Mouse (Mus musculus): ENCODE results near the gene Arhgap19.

The Arhgap19 gene

DNA sequence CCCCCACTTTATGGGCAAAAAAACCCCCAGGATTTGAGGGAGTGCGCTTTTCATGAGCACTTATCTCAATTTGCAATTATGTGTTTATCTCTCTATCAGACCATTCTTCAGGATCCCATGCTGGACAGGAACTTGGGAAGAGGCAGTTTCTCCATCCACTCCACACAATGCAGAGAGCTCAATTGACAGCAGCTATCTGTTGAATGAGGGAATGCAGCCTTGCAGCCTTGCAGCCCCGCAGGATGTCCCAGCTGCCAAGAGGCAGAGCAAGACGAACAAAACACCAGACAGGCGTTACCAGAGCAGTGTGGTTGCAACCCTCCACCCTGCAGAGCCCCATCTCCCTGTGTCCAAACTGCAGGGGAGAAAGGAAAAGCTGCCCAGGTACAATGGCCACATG lies 63.0 kb downstream of the Arhgap19 start:
- no peak for ATAC-seq (ENCODE audit: low TSS enrichment)

DNA sequence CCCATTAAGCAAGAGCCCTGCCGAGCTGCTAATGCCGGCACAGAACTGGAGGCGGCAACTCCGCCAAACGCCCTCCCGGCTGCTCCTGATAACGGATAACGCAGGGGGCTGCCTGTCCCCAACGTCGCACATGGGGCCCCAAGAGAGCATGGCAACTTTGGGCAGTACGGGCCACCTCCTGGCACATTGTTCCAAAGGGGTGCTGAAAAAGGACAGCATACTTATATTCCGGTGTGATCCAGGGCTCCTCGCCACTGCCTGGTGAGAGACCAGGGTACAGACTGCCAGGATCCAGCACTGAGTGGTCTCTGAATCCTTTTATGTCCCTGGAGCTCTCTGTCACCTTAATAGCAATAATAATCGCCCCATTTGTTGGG lies 63.4 kb downstream of the Arhgap19 start:
- ATAC-seq (ENCODE audit: low TSS enrichment): no peak

DNA sequence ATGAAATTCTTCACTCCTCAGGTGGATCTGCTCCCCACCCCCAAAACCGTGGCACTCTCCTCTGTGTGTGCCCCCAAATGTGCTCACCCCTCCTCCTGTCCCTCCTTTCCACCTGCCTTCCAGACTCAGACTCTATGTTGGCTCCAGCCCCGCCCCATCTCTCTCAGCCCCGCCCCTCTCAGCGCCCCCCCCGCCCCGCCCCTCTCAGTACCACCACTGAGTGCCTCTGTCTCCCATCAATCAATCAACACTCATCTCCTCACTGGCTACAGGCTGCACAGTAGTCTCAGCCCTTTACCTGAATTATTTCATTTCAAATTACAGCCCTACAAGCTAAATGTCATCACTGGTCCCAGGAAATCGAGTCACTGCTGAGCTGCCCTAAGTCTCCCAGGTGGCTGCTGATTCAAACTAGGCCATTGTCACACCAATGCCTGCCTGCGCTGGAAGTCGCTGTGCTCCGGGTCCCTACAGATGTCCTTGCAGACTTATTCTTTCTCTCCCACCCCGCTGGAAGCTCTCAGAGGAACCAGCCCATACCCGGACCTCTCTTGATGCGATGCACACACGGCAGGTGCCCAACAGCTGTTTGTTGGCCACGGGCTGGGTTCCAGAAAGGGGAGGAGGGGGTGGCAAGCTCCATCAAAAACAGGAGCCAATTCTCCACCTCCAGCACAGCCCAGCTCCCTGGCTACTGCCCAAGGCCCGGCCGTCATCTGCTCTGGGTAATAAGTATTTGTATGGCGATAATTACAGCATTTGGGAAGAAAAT lies 64.0 kb downstream of the Arhgap19 start:
- no peak for ATAC-seq (ENCODE audit: low TSS enrichment)

DNA sequence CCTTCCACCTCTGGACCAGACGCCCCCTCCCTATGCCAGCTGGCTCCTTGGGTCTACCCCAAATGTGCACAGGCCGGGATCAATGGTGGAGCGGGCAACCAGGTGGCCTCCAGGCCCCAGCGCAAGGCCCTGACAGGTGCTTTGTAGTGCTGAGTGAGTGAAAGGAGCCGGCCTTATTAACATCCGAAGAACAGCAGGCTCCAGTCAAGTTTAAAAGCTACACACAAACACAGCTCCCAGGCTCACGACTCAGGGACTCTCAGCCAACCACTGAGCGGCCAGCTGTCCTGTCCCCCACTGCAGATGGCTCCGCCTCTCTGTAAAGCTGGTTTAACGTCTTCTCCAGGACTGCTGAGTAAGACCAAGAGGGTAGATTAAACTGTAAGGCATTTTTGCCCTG lies 67.2 kb downstream of the Arhgap19 start:
- peak; percentile 73 for ATAC-seq (ENCODE audit: low TSS enrichment)

DNA sequence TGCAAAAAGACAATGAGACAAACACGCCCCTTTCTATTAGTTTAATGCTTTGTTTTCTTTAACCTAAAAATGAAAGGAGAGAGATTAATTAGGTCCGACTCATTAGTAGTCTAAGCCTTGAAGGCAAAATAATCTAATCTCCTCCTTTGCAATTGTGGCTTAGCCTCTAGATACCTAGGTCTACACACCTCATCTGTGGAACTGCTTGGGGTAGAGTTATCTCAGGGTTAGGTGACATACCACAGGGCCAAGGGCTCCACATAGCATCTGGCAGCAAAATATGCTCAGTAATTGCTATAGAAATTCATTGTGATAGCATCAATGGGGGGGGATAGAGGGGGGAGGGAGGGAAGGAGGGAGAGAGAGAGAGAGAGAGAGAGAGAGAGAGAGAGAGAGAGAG lies 76.4 kb downstream of the Arhgap19 start:
- ATAC-seq (ENCODE audit: low TSS enrichment): no peak

DNA sequence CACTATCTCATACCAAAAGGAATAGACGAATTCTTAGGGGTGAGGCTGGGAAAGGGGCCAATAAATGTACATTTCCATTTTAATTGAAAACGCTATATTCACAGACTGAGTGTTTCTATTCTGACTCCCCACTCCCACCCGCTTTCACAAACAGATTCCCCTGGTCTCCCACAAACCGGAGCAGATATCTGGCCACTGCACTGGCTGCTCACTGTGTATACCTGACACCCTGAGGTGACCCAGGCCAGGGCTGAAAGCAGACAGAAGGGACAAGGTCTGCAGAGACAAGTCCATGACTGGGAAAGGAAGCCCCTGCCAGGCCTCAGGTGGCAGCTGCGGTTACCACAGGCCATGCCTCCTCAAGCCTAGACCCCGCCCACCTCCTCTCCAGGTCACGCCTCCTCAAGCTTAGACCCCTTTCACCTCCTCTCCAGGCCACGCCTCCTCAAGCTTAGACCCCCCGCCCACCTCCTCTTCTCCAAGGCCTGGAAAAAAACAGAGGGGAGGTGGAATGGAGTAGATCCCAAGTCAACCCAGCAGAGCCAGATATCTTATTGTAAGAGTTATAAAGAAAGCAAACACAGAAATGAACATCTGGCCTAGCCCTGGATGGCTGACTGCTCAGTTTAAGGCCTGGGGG lies 76.9 kb downstream of the Arhgap19 start:
- peak; percentile 76 for ATAC-seq (ENCODE audit: low TSS enrichment)

DNA sequence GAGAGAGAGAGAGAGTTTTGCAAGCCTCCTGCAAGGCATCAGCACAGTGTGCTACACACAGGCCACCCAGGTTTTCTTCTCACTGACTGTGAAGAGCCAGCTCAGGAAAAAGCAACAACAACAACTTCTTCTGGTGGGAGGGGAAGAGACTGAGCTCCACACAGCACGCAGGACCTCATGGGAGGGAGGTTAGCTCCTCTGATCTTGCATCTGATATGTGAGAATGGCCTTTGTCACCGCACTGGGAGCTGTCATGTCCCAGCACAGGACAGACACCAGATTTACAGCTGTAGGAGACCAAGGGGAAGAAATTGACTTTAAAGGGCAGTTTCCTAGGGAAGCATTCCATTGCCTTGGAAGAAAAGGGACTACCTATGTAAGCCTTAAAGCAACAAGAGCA lies 78.5 kb downstream of the Arhgap19 start:
- ATAC-seq (ENCODE audit: low TSS enrichment): no peak

DNA sequence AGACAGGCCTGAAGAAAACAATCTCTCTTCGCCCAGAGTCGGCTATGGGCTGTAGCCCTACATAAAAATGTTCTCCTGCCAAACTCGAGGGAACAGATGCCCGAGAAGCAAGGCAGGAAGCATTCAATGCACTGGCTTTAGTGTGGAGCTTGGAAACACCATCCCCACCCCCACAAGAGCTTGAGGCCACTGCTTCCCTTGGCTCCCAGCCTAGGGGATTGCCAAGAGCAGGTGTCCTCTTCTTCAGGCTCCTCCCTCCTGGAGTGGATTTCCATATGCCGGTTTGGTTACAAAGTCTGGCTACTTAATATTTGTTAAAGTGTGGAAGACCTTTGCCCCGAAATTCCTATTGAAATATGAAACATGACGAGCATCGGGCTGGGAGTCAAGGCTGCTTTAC lies 82.4 kb downstream of the Arhgap19 start:
- no peak for ATAC-seq (ENCODE audit: low TSS enrichment)
